Mouse (Mus musculus) bone marrow, adult 2 months (tissue): ENCODE measurements around the gene Ankrd28. TPM values are rescaled to one million over a fixed set of nuclear protein-coding genes. Genes with fewer than 3 reads are reported as not detected.

Experiments
- H3K27ac ChIP-seq: fragments of 200-500 bp; 2 replicates; pipeline ENCODE4 v1.5.1; 2012; ENCODE audit warnings: low read depth, mild to moderate bottlenecking, control low read depth, inconsistent platforms, low read length; ENCODE audit not compliant: control insufficient read depth, poor library complexity, insufficient read depth
- H3K4me1 ChIP-seq: fragments of 200-500 bp; 2 replicates; pipeline ENCODE4 v1.6.1; 2011; ENCODE audit warnings: low read length; ENCODE audit not compliant: control insufficient read depth, insufficient read depth
- H3K4me3 ChIP-seq: fragments of 200-500 bp; replicated peaks from 2 replicates; pipeline ENCODE3; 2011; ENCODE audit warnings: mild to moderate bottlenecking, low read depth, low read length, control low read depth; ENCODE audit not compliant: control insufficient read depth
- CTCF ChIP-seq: fragments of 200-500 bp; IDR thresholded peaks from 2 replicates; pipeline ENCODE4 v1.5.1; 2011; ENCODE audit warnings: low read length, control low read depth; ENCODE audit not compliant: control insufficient read depth, insufficient read depth
- POLR2A ChIP-seq: fragments of 200-500 bp; IDR thresholded peaks from 2 replicates; pipeline ENCODE4 v1.6.1; 2011; ENCODE audit warnings: low read depth, mild to moderate bottlenecking, control low read depth, low read length, borderline replicate concordance; ENCODE audit not compliant: control insufficient read depth
- WGBS: fragments of 180-500 bp; shearing (Covaris S2); methylation state at CpG from one replicate; pipeline ENCODE4 v1.1.7; 2018; 5-methylcytosine and 5-hydroxymethylcytosine counted together
- polyA plus RNA-seq: library from polyadenylated mRNA; stranded (reverse); fragments of >200 nt; gene quantifications from 2 replicates; pipeline ENCODE4 v1.2.4, GENCODE M21; 2011; ENCODE audit warnings: low replicate concordance; ENCODE audit not compliant: missing spikeins, insufficient read depth, insufficient read length

The Ankrd28 gene
- polyA plus RNA-seq, 1 experiment: 20.6 TPM

GRCm38 (mm10) chr14:31854667-31855066 lies 24.2 kb upstream of the Ankrd28 start:
- WGBS: 52% methylated on average over 4 of the region's 4 CpGs
- Histone ChIP-seq H3K27ac (no peak overlapping the region), H3K4me3 (no peak overlapping the region), H3K4me1 (no peaks in the 10 kb centered on the region)
- no peak for TF ChIP-seq CTCF
- no peak for TF ChIP-seq POLR2A

GRCm38 (mm10) chr14:31843571-31843970 lies 13.1 kb upstream of the Ankrd28 start:
- 84% methylated on average over 4 of the region's 4 CpGs for WGBS
- Histone ChIP-seq H3K27ac (no peak overlapping the region), H3K4me3 (no peak overlapping the region), H3K4me1 (no peaks in the 10 kb centered on the region; the same call in 1 of the 2 replicates)
- TF ChIP-seq CTCF (no peak), POLR2A (no peak)

- no peak overlapping the region for H3K4me3 ChIP-seq
- no peaks in the 10 kb centered on the region for H3K4me1 ChIP-seq
- no peak for TF ChIP-seq CTCF
- no peak for TF ChIP-seq POLR2A
- H3K27ac ChIP-seq: no peak overlapping the region
- 42% methylated on average over 4 of the region's 4 CpGs for WGBS
These were observed 1.6 kb upstream of the Ankrd28 start for GRCm38 (mm10) chr14:31832022-31832421.

DNA sequence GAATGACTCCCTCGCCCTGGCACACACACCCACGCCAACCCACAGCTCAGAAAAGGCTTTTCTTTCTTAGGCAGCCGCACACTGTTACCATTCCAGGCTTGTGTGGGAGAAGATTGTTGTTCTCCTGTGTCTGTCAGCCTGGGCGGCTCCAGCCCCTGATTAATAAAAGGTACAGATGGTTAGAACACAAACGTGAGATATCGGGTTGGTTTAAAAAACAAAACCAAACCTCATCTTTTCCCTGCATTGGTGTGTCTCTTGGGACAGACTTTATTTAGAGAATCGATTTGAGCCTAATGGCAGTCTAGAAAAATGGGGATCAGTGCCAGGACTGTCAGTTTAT lies 890 bp upstream of the Ankrd28 start:
- no peak for TF ChIP-seq POLR2A
- Histone ChIP-seq H3K27ac (no peak overlapping the region), H3K4me1 (no peaks in the 10 kb centered on the region), H3K4me3 (no peak overlapping the region)
- 8% methylated on average over 7 of the region's 7 CpGs for WGBS

- Histone ChIP-seq H3K4me3 (peak overlapping the region; percentile 80), H3K4me1 (no peaks in the 10 kb centered on the region), H3K27ac (peak overlapping the region; percentile 79; the same call in 1 of the 2 replicates)
- TF ChIP-seq POLR2A (0 out of 2 replicates have a peak, but pooled peaks have one; percentile 19), CTCF (no peak)
- under 1% methylated on average over 96 of the region's 97 CpGs for WGBS
These were observed 489 bp downstream of the Ankrd28 start for GRCm38 (mm10) chr14:31829761-31830562.

GRCm38 (mm10) chr14:31827221-31827620 lies 3.2 kb downstream of the Ankrd28 start:
- TF ChIP-seq POLR2A (no peak), CTCF (no peak)
- H3K4me1 ChIP-seq: no peaks in the 10 kb centered on the region
- H3K4me3 ChIP-seq: no peak overlapping the region
- H3K27ac ChIP-seq: no peak overlapping the region

GRCm38 (mm10) chr14:31809942-31810341 lies 20.5 kb downstream of the Ankrd28 start:
- no peak overlapping the region for H3K27ac ChIP-seq
- TF ChIP-seq CTCF: no peak
- TF ChIP-seq POLR2A: no peak
- H3K4me1 ChIP-seq: no peaks in the 10 kb centered on the region; the same call in none of the 2 replicates
- no peak overlapping the region for H3K4me3 ChIP-seq
- 82% methylated on average over 5 of the region's 5 CpGs for WGBS

DNA sequence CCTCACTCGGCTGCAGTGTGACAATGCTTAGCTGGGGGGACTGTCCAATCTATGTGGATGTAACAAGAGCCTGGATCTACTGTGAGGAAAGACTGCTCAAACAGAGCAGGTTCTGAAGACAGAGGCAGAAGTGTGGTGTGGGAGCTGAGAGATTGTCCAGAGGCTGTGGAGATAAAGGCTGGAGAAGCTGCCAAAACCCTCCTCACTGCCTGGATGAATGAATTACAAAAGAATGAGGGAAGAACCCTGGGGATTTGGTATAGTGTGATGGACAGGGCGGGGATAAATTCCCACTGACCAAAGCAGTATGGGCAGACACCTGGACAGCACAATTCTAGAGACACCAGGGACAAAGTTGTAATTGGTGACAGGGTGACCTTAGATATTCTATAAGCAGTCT lies 26.7 kb downstream of the Ankrd28 start:
- Histone ChIP-seq H3K4me3 (no peak overlapping the region), H3K4me1 (no peaks in the 10 kb centered on the region; the same call in 1 of the 2 replicates), H3K27ac (no peak overlapping the region)
- TF ChIP-seq CTCF: no peak
- no peak for TF ChIP-seq POLR2A
- 51% methylated on average over 2 of the region's 2 CpGs for WGBS
